8 mouse cellular contexts compared by ENCODE assay signal in genomic region chr16:77329711-77330530, GRCm38 (mm10).
DNase-seq lines count a peak whose midpoint lies in the region; ATAC-seq and TF ChIP-seq lines count a peak whose summit lies in the region.

No protein-coding gene starts in this region.

- TF ChIP-seq POLR2A in limb, embryonic 14.5 days (IDR thresholded peaks at IDR 0.05; ENCODE audit: borderline replicate concordance, extremely low read depth, insufficient read depth, insufficient read length) = no peak

- DNase-seq in adrenal gland, adult (ENCODE audit: inconsistent age in 2 of 2, low spot score in 1 of 2) = peak; percentile 44 to 84
- DNase-seq in adrenal gland, adult 8-10 months = no peak
- DNase-seq in hindbrain, embryonic 11.5 days (ENCODE audit: low spot score) = peak; percentile 62
- DNase-seq in limb, embryonic 14.5 days (ENCODE audit: low spot score) = peak; percentile 44
- peak; percentile 26 to 33 for DNase-seq in urinary bladder, postnatal 36 days (ENCODE audit: low spot score in 2 of 2)

- peak overlapping the region; percentile 66 for H3K9ac ChIP-seq in forebrain, embryonic 12.5 days
- H3K9ac ChIP-seq in hindbrain, embryonic 11.5 days (ENCODE audit: low read depth, low read length) = peak overlapping the region; percentile 58
- peak overlapping the region; percentile 71 for H3K9ac ChIP-seq in limb, embryonic 14.5 days (ENCODE audit: low read depth, low read length, severe bottlenecking)
- peak overlapping the region; percentile 76 for H3K9ac ChIP-seq in midbrain, embryonic 12.5 days (replicated peaks)

- H3K4me1 ChIP-seq in forebrain, embryonic 12.5 days = peaks cover 38% of the 10 kb centered on the region
- peaks cover 3% of the 10 kb centered on the region; the same call in 1 of the 2 replicates for H3K4me1 ChIP-seq in hindbrain, embryonic 11.5 days (replicated peaks; ENCODE audit: control insufficient read depth, insufficient read depth, low read length)
- H3K4me1 ChIP-seq in limb, embryonic 14.5 days (ENCODE audit: control insufficient read depth, insufficient read depth, low read length) = no peaks in the 10 kb centered on the region; the same call in 1 of the 2 replicates
- peaks cover 24% of the 10 kb centered on the region for H3K4me1 ChIP-seq in midbrain, embryonic 12.5 days

- peak overlapping the region; percentile 44 for H3K4me3 ChIP-seq in forebrain, embryonic 12.5 days (replicated peaks)
- H3K4me3 ChIP-seq in hindbrain, embryonic 11.5 days (ENCODE audit: low read depth, low read length) = peak overlapping the region; percentile 43
- H3K4me3 ChIP-seq in limb, embryonic 14.5 days (replicated peaks; ENCODE audit: low read length) = peak overlapping the region; percentile 57
- H3K4me3 ChIP-seq in midbrain, embryonic 12.5 days = peak overlapping the region; percentile 60

- no peaks in the 10 kb centered on the region for H3K27me3 ChIP-seq in forebrain, embryonic 12.5 days
- H3K27me3 ChIP-seq in hindbrain, embryonic 11.5 days (ENCODE audit: control insufficient read depth, insufficient read depth, low read length) = no peaks in the 10 kb centered on the region
- H3K27me3 ChIP-seq in limb, embryonic 14.5 days (ENCODE audit: control insufficient read depth, insufficient read depth, low read length) = no peaks in the 10 kb centered on the region
- no peaks in the 10 kb centered on the region for H3K27me3 ChIP-seq in midbrain, embryonic 12.5 days

- peaks cover 13% of the 10 kb centered on the region for H3K36me3 ChIP-seq in forebrain, embryonic 12.5 days (replicated peaks)
- H3K36me3 ChIP-seq in hindbrain, embryonic 11.5 days (ENCODE audit: control insufficient read depth, insufficient read depth, low read length) = no peaks in the 10 kb centered on the region
- peaks cover 5% of the 10 kb centered on the region; the same call in 1 of the 2 replicates for H3K36me3 ChIP-seq in limb, embryonic 14.5 days (ENCODE audit: control insufficient read depth, insufficient read depth, low read length)
- peaks cover 7% of the 10 kb centered on the region for H3K36me3 ChIP-seq in midbrain, embryonic 12.5 days

- no peaks in the 10 kb centered on the region for H3K9me3 ChIP-seq in forebrain, embryonic 12.5 days
- H3K9me3 ChIP-seq in hindbrain, embryonic 11.5 days (ENCODE audit: control insufficient read depth, low read length) = no peaks in the 10 kb centered on the region
- no peaks in the 10 kb centered on the region for H3K9me3 ChIP-seq in limb, embryonic 14.5 days (ENCODE audit: control insufficient read depth, low read length)
- no peaks in the 10 kb centered on the region for H3K9me3 ChIP-seq in midbrain, embryonic 12.5 days

- 7% methylated on average over 10 of the region's 10 CpGs for WGBS in forebrain, embryonic 12.5 days
- WGBS in hindbrain, embryonic 11.5 days = 12% methylated on average over 10 of the region's 10 CpGs
- 10% methylated on average over 10 of the region's 10 CpGs for WGBS in limb, embryonic 14.5 days
- 4% methylated on average over 10 of the region's 10 CpGs for WGBS in midbrain, embryonic 12.5 days

- ATAC-seq in forebrain, embryonic 12.5 days (ENCODE audit: low FRiP score) = no peak; the same call in 1 of the 2 replicates
- no peak for ATAC-seq in hindbrain, embryonic 11.5 days (ENCODE audit: low FRiP score)
- no peak for ATAC-seq in limb, embryonic 14.5 days (ENCODE audit: low FRiP score, low read depth)
- ATAC-seq in midbrain, embryonic 12.5 days (ENCODE audit: low FRiP score, low read depth) = 0 out of 2 replicates have a peak, but pooled peaks have one; percentile 35
- no peak for ATAC-seq in cerebellum, adult (ENCODE audit: insufficient number of reproducible peaks, low FRiP score, low TSS enrichment)

- H3K4me2 ChIP-seq in forebrain, embryonic 12.5 days = peak overlapping the region; percentile 55
- peak overlapping the region; percentile 30 for H3K4me2 ChIP-seq in hindbrain, embryonic 11.5 days (replicated peaks; ENCODE audit: low read depth, low read length)
- peak overlapping the region; percentile 52 for H3K4me2 ChIP-seq in limb, embryonic 14.5 days (replicated peaks; ENCODE audit: low read depth, low read length, severe bottlenecking)
- H3K4me2 ChIP-seq in midbrain, embryonic 12.5 days (replicated peaks) = peak overlapping the region; percentile 62

- H3K27ac ChIP-seq in forebrain, embryonic 12.5 days = peak overlapping the region; percentile 93
- peak overlapping the region; percentile 79 for H3K27ac ChIP-seq in hindbrain, embryonic 11.5 days (ENCODE audit: low read depth, low read length)
- peak overlapping the region; percentile 98 for H3K27ac ChIP-seq in limb, embryonic 14.5 days (replicated peaks; ENCODE audit: low read depth, low read length)
- peak overlapping the region; percentile 96 for H3K27ac ChIP-seq in midbrain, embryonic 12.5 days (replicated peaks)
